Mouse (Mus musculus) lung, postnatal 25 days (tissue): ENCODE data around the gene Hba-a2.
"Not testable (repeated sequence)": the region's sequence is repeated elsewhere in the genome, so short reads cannot be mapped to it uniquely, and the experiment has no call there.

Experiments used
- DNase-seq: peaks from one replicate; pipeline ENCODE4 v3.0.0; 2022; ENCODE audit warnings: low spot score

Hba-a2 gene

GRCm38 (mm10) chr11:32283091-32283777 lies 13.1 kb upstream of the Hba-a2 start, which contains the start of gene Hba-a1:
Gene Hba-a1, plus strand, starts transcription at chr11:32283511.
- not testable (repeated sequence) for DNase-seq

GRCm38 (mm10) chr11:32284582-32284981 lies 11.7 kb upstream of the Hba-a2 start:
- not testable (repeated sequence) for DNase-seq

- no peak for DNase-seq
These were observed 11.1 kb upstream of the Hba-a2 start for GRCm38 (mm10) chr11:32285031-32285775.

- DNase-seq = not testable (repeated sequence)
These were observed 10.4 kb upstream of the Hba-a2 start for GRCm38 (mm10) chr11:32285887-32286286.

GRCm38 (mm10) chr11:32286695-32287492 lies 9.4 kb upstream of the Hba-a2 start, which contains the start of gene Hbq1b:
Gene Hbq1b, plus strand, starts transcription at chr11:32286965.
- peak; percentile 66 for DNase-seq

GRCm38 (mm10) chr11:32287493-32287825 lies 8.8 kb upstream of the Hba-a2 start:
- DNase-seq = no peak

GRCm38 (mm10) chr11:32292819-32293218 lies 3.5 kb upstream of the Hba-a2 start:
- not testable (repeated sequence) for DNase-seq

- DNase-seq = not testable (repeated sequence)
These were observed 2.8 kb upstream of the Hba-a2 start for GRCm38 (mm10) chr11:32293479-32293878.

GRCm38 (mm10) chr11:32297417-32297816 lies 1.1 kb downstream of the Hba-a2 start:
- not testable (repeated sequence) for DNase-seq

GRCm38 (mm10) chr11:32297866-32298531 lies 1.7 kb downstream of the Hba-a2 start:
- no peak for DNase-seq

GRCm38 (mm10) chr11:32298532-32298918 lies 2.2 kb downstream of the Hba-a2 start:
- no peak for DNase-seq

- peak; percentile 30 for DNase-seq
These were observed 3.6 kb downstream of the Hba-a2 start, which contains the start of gene Hbq1a for GRCm38 (mm10) chr11:32299865-32300264. Gene Hbq1a, plus strand, starts transcription at chr11:32300069.

- DNase-seq = no peak
These were observed 4.3 kb downstream of the Hba-a2 start for GRCm38 (mm10) chr11:32300279-32301267.

- no peak for DNase-seq
These were observed 5.2 kb downstream of the Hba-a2 start for GRCm38 (mm10) chr11:32301506-32301905.

GRCm38 (mm10) chr11:32302824-32303419 lies 6.6 kb downstream of the Hba-a2 start:
- peak; percentile 38 for DNase-seq

GRCm38 (mm10) chr11:32303455-32303854 lies 7.2 kb downstream of the Hba-a2 start:
- DNase-seq = no peak

GRCm38 (mm10) chr11:32307006-32307405 lies 10.7 kb downstream of the Hba-a2 start:
- DNase-seq = no peak

GRCm38 (mm10) chr11:32309446-32309845 lies 13.2 kb downstream of the Hba-a2 start:
- DNase-seq = no peak

GRCm38 (mm10) chr11:32309928-32310327 lies 13.6 kb downstream of the Hba-a2 start:
- DNase-seq = no peak

- no peak for DNase-seq
These were observed 19.7 kb downstream of the Hba-a2 start for GRCm38 (mm10) chr11:32316009-32316408.
